Mouse (Mus musculus) fibroblast of lung, adult 2 months (primary cell): ENCODE measurements around the gene Nln.
A peak's percentile ranks its signal among the peaks of the same experiment; 100 is the strongest.

Experiments
- DNase-seq: peaks from one replicate; pipeline ENCODE4 v3.0.0-alpha.2; 2011; ENCODE audit warnings: low read depth

The Nln gene

DNA sequence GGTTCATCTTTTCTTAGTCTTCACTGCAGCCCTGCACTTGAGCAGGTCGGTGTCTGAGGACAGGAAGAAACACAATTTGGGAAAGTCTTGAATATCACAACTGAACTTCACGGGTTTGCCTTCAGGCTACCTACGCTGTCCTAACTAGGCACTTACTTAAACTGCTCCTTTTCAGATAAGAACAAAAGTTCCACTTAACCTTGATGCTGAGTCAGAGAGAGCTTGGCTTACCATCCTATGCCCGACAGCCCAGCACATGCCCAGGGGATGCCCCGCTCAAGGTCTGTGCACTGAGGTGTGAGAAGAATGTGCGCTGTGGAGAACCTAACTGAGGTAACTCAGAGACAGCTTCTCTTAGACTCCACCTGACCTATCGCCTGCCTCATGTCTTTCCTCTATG, 67.9 kb downstream of the Nln start:
- no peak for DNase-seq

DNA sequence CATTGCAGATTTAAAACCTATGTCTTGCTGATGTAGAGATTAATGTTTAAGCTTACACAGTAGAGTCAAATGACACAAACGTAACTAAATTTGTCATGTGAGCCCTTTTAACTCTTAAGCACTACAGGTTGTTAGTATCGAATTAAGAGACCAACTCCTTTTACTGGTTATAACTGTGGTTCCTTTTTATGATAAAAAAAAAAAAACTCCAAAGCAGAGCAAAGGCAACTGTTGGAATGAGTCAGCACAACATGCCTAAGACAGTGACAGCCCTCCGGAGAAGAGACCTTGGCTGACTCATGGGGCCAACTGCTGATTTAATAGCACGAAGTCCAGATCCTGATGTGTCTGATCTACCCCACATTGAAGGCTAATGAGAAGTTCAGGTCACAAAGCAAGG, 68.5 kb downstream of the Nln start:
- no peak for DNase-seq

DNA sequence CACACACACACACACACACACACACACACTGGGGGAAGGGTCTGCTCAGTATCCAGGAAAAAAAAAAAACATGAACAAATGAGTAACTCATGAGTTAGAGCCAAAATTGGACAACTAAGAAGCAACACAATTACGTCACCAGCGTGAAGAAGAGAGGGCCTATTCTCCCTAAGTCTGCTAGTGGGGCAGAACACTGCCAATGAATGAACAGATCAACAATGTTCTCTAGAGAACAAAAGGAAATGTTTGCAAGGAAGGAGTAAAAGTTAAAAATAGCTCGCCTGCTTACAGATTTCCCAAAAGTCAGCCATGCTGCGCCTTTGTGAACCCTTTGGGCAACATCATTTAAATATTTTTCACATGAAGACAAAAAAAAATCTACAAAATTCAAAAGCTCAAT, 69.6 kb downstream of the Nln start:
- no peak for DNase-seq

DNA sequence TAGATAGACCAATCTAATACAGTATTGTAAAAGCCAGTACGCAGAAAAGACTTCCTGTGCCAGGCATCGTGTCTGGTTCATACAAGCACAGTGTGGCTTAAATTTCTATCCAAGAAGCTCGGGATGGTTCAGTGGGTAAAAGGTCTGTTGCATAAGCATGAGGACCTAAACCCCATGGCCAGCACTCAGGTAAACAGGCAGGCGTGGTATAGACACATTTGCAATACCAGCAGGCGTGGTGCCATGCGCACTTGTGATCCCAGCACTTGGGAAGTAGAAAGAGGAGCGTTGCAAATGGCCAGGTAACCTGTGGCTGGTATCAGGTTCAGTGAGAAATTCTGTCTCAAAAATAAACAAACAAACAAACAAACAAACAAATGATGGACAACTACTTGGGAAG, 70.5 kb downstream of the Nln start:
- no peak for DNase-seq

DNA sequence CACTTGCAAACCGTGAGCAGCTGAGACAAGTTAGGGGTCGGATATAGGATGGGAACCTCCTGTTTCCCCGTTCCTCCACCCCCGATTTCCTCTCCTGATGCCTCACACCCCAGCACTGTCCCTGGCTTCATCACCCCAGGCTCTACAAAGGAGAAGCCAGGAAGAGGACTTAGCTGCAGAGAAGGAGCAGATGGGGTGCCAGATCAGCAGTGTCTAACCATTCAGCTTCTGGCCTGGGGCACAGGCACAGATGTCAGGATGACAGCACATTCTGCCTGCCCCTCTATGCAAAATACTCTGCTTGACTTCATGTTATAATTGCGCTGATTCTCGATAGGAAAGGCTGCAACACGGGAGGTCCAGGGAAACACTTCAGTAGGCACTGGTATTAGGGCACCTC, 71.1 kb downstream of the Nln start:
- DNase-seq = no peak

DNA sequence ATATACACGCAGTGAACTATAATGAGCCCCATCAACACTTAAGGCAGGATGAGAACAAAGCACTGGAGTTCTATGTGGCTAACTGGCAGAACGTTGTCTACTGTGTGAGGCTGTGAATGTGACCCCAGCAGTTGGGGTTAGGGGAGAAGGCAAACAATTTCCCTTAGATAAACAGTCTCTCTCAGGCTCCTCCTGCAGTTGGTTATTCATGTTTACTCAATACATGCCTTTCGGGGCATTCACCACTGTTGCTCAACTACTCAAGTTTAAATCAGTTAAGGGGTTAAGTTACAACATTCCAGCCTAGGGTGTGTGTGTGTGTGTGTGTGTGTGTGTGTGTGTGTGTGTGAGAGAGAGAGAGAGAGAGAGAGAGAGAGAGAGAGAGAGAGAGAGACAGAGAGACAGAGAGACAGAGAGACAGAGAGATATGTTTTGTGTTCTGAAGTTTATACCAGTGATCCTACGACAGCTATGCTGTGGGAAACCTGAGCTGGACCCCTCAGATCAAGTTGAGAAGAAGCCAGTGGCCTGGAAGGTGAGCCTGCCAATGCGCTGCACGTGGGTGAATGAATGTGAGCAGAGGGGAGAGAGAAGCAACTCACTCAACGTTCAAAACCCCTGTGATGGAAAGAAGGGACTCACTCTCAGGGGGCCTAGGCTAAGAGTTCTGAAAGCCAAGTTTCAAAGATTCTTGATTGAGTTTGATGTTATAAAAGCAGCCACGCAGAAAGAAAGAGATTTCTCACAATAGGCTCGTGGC, 71.7 kb downstream of the Nln start:
- DNase-seq = peak; percentile 87

DNA sequence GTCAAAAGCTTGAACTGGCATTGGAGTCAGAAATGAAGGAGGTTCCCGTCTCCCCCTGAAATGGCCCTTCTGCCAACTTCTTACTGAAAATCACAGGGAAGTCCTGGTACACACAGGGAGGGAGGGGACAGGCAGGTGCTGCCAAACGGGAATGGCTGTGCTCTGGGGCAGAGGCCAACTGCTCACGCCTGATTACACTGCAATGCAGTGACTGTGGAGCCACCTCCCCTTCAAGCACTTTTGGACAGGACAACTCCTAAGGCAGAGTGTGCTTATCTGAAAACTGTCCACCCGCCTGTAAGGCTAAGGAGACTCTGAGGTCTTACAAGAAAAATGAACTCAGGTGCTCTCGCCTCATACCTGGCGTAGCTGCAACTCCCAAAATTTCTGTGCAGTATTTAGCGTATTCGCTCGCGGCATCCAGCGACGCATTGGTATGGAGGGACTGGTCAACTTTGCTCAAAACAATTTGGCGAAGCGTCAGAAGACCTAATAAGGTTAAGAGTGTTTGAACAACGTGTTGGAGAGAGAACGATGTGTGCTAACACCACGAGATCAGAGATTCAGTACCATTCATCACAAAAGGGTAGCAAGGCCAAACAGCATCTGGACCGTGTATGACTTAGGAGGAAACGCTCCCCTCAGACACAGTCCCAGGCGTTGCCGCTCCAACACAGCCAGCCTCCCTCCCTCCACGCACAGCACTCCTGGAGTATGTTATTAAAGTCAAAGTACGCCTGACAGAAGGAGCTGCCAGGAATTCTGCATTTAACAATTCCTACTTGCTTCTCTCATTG, 72.7 kb downstream of the Nln start:
- peak; percentile 57 for DNase-seq

DNA sequence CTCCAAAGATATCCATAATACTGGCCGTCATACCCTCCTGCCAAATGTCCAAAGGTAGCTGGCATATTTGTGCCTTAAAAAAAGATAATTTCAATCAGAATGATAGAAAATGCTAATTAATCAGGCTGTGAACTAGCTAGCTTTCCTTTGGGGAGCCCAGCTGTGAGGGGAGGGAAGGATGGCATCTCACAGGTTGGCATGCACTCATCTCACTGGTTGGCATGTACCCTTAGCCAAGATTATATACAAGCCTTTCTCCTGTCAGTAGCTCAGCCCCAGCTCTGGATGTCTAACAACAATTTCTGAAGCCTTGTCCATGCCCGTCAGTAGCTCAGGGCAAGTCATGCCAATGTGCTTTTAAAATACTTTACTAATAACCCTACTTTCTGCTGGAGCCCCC, 73.8 kb downstream of the Nln start:
- DNase-seq = no peak

DNA sequence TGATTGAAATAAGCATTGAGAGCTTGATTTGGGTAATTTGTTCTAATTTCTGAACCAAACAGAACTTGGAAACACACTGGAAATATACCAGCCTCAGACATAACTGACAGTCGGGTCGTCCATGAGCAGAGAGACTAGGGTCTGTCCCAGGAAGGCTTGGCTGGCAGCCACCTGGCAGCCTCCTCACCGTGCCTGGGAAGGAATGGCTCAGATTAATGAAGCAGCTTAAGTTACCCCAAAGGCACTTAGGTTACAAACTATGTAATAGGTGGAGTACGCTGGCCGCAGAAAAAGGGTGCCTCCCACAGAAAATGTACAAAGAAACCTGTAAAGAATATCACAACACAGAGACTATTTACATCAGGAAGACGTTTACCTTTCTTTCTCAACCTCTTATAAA, 74.6 kb downstream of the Nln start:
- DNase-seq = no peak

DNA sequence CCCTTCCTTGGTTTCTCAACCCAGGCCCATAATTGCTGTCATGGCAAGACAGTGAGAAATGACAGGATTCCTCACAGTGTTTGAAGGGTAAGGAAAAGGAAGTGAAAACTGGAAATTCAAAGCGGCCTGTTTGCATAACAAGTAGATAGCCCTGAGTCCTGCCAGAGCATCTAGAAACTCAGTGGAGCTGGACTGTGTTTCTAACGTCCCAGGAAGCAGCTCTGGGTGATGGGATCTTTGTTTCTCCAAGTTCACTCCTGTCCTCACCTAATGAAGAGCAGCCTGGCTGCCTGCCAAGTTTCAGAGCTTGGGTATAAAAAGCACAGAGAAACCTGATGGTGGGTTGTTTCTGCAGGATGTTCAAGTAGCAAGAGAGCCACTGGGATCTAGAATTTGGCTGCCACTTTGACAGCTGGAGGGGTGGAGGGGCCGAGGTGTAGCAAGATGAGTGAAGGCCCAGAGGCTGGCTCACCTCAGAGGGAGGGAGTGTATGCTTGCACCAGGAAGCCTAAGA, 76.7 kb downstream of the Nln start:
- no peak for DNase-seq

DNA sequence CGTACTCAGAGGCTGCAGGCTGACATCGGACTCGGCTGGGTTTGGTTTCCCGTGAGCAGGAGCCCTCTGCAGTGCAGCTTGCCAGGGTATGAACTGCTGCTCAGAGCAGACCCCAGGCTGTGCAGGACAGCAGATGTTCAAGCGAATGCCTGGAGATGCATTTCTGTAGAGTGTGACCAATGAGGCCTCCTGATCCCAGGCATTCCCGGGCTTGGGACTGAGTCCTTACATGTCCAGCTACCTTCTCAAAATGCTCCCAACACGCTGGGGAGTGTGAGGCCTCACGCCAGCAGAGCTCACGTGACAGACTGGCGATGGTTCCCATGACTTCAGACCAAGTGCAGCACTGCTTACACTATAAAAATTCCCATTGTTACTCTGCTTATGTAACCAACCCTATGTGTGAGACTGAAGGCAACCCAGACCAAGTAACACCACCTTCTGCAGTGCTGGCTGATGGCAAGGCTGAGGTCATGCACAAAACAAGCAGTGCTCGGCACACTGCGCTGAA, 77.5 kb downstream of the Nln start:
- no peak for DNase-seq

DNA sequence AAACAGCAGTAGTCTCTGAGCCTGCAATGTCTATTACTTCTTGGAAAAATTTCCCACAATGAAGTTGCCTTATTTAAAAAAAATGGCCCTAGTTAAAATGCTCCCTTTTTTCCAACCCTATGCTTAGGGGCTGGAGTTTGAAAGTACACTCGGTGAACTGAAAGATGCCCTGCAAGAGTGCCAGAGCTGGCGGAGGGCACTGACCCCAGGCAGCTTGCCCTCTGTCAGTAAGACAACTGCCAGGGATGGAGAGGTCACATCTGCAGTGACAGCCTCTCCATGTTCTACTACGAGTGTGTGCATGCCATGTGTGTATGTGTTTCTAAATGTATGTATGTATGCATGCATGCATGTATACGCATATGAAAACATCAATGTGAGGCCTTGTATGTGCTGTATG, 78.5 kb downstream of the Nln start:
- DNase-seq = no peak

DNA sequence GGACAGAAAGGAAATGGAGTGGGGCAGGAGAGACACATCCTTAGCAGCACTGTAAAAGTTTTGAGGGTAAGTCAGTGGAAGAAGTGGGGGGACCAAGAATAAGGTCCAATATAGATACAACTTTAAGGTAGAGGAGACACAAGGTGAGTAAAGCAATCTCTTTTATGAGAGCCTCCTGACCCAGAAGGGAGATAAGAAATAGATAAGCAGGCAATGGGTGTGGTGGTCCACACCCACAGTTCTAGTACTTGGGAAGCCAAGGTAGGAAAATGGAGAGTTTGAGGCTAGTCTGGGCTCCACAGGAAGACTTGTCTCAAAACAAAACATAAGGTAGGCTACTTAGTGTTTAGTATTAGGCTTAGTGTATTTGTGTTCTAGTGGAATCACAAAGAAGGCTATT, 79.9 kb downstream of the Nln start:
- no peak for DNase-seq

DNA sequence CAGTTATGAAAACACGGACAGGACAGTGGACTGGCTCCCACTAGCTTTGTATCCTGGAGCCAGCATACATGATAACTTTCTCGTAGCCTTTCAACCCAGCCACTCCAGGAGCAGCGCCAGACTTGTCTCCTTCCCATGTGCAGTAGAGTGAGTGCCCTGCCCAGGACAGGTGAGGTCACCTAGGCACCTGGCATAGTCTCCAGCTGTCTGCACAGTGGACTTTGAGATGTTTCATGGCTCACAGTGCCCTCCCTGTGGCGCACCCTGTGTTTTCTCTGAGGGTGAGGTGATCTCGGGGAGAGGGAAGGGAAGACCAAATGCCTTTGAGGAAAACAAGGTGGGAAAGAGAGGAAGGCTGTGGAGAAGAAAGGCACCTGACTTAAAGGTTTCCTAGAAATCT, 80.3 kb downstream of the Nln start:
- no peak for DNase-seq

DNA sequence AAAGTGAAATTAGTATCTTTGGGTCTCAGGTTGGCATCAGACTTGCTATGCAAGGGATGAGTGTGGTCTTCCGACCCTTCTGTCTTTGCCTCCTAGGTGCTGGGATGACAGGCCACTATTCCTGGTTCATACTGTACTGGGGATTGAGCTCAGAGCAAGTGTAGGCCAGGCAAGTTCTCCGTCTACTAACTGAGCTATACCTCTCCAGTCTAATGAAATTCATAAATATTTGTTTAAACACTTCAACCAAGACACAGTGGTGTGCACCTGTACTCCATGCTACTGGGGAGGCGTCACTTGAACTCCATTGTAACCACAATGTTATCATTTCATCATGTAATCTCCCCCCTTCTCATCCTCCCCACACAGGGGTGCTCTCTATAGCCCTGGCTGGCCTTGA, 82.9 kb downstream of the Nln start:
- no peak for DNase-seq

DNA sequence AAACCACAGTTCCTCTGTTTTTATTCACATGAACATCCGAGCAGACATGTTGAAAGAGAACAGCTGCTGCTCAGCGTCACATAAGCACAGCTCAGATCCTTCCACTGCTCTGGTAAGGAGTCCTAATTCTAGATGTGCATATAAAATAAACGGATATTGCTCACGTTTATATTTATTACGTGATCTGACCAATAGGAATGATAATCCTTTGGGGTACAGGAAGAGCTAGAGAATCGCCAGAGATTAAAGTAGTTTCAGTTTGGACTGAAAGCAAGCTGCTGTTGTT, 83.8 kb downstream of the Nln start:
- no peak for DNase-seq

DNA sequence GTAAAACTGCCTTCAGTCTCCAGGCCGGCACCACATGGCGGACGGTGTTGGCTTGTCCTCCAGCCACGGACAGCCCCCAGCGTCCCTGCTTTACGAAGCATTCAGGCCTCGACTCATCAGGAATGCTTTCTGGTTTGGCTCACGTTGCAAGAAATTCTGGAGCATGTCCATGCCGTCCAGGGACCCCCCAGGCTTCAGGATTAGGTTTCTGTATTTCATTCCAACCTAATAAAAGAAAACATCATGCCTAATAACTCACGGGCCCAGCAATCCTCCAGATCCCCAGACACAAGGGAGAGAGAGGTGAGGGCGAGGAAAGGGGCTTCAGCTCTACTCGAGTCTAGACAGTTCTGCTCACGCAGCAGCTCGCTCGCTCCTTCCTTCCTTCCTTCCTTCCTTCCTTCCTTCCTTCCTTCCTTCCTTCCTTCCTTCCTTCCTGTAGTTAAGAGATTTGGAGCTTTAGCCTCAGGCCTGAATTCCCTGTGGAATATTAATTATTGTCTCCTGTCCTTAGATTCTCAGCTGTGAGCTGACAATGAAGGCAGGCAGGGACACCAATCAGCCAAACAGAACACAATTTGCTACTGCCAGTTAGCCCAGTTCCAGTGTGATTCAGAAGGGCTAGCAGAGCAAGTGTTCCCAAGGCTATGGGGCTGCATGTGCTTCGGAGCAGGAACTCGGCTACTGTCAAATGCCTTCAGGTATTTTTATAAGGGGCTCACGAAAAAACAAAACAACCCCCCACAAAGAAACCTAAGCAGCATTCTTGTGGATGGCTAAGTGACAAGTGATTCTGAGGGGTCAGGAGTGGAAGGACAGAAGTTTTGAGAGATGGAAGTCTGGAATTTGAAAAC, 84.3 kb downstream of the Nln start:
- DNase-seq = peak; percentile 80

DNA sequence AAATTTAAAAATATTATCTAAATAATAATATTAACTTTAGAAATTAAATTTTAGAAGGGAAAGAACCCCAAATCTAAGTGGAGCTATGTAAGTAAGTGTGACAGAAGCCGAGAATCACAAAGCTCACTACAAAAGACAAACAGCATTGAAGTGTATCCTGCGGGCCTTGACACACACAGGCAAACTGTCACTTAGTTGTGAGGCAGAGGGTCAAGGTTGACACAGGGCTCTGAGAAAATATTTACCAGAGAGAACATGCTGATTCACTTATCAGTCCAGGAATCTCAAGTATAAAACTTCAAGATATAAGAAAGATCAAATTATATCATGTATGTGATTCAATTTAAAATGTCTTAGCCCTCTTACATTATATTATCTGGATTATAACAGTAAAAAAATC, 85.1 kb downstream of the Nln start:
- DNase-seq = no peak

DNA sequence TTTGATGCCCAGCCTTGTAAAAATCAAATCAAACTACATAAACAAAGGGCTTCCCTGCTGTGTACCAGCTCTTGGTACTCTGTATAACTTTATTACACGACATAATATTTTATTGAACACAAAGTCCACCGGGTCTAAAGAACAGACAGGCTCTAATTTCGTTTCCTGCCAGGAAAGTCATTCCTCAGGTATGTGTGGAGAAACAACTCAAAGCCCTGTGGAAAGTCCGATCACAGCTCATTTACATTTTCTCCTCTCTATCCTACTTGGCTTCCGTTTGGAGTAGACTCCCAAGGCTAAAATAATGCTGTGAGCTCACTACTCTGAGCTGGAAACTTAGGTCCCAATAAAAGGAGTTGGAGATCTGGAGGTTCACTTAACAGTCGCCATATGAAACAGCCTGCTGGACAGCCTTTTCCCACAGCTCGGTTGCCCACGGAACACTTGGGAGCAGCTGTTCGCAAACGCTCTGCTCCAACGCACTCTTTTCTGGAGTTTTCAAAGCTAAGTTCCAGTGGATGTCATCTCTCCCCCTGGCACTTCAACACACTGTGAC, 86.0 kb downstream of the Nln start:
- DNase-seq = peak; percentile 67

DNA sequence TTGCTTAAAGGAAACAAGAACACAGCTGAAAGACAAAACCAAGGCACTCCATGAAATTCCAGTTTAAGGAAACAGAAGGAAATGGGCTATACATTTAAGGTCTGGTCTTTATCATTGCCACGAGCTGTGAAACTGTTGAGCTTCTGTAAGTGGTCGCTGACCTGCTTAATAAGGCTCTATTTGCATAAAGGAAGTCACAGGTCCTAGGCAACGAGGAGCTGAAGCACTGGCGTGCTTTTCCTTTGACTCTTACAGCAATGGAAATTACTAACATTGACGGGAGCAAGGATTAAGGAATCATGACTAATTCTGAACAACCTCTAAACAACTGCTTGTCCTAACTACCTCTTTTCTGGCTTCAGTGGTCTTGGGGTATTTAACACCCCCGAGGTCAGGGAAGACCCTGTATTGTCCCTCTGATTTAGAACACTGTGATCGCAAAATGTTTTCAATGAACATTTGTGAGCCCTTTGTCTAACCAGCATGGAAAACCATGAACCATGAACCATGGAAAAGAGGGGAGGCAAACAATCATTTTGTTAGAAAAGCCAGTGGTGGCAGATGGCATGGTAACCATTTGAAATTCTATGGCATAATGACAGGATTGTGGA, 90.8 kb downstream of the Nln start:
- DNase-seq = no peak

DNA sequence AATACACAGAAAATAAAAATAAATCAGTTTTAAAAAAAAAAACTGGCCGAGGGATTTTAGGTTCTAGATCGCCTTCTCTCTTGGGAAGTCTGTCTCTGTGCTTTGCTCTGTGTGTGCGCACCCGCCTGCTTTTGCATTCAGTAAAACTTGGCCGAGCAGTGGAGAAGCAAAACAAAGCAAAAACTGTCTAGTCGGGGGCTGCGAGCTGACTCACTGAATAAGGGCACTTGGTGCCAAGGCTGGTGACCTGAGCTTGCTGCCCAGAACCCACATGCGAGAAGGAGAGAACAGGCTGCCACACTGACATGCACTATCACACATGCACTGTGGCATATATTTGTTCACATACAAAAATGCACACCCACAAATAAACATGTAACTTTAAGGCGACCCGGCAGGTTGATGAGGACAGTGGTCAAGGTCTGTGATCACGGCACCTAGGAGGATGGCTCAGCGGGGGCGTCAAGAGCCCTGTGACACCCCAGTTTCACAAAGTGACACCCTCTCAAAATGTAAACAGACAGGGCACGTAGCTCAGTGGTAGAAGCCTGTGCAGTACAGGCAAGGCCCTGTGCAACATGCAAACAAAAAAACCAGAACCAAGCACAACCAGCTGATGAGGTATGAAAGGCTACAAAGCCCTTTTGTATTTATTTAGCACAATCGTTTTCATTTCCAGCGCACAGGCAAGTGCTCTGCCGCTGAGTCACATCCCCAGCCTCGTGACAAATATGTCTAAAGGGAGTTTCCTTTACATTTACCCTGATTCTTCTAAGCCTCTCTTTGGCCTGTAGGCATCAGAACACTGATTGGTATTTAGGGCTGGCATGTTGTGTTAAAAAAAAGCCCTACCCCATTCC, 93.9 kb downstream of the Nln start:
- DNase-seq = peak; percentile 72
